Mouse (Mus musculus) bone marrow macrophage, adult 2 months (primary cell): ENCODE measurements around the gene Foxq1. TPM values are rescaled to one million over a fixed set of nuclear protein-coding genes. Genes with fewer than 3 reads are reported as not detected.

Source experiments
- H3K27ac ChIP-seq: 2 replicates; pipeline ENCODE4 v1.5.1; 2012; ENCODE audit warnings: low read depth, low read length; ENCODE audit not compliant: insufficient read depth
- H3K4me1 ChIP-seq: 2 replicates; pipeline ENCODE4 v1.6.1; 2012; ENCODE audit warnings: low read length; ENCODE audit not compliant: control insufficient read depth, insufficient read depth
- H3K4me3 ChIP-seq: 2 replicates; pipeline ENCODE4 v1.5.1; 2012; ENCODE audit warnings: mild to moderate bottlenecking, low read length, moderate library complexity; ENCODE audit not compliant: insufficient read depth
- CTCF ChIP-seq: IDR thresholded peaks from 2 replicates; pipeline ENCODE4 v1.5.1; 2012; ENCODE audit warnings: low read depth, mild to moderate bottlenecking, low read length, moderate library complexity
- POLR2A ChIP-seq: IDR thresholded peaks from 2 replicates; pipeline ENCODE4 v1.6.1; 2012; ENCODE audit warnings: mild to moderate bottlenecking, low read depth, low read length, borderline replicate concordance
- polyA plus RNA-seq: library from polyadenylated mRNA; stranded (reverse); fragments of >200 nt; gene quantifications from 2 replicates; pipeline ENCODE4 v1.2.4, GENCODE M21; 2012; ENCODE audit not compliant: missing spikeins, insufficient read depth, insufficient read length

Gene Foxq1
- not detected in 2 replicates for polyA plus RNA-seq

DNA sequence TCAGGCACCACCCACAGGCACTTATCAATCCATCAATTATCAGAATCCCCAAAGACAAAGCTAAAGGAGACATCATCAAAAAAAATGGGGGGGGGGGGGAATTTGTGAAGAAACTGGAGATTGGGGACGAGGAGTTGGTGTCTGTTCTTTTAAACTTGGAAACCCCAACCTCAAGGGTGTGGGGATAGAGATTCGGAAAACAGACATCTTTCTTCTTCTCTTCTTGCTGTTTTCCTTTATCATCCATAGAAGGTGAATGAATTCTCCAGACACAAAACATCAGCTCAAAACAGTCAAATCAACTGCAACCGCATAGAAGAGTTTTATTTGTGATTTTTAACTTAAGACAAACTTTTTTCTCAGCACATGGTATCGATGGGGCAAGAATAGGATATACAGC lies at the start of gene Foxq1:
Foxq1 (plus strand) TSS at position 301 of the 400 bp plus-strand sequence.
- Histone ChIP-seq H3K4me1 (no peaks in the 10 kb centered on the region; the same call in 1 of the 2 replicates), H3K4me3 (no peak within 1 kb of the TSS), H3K27ac (no peak within 1 kb of the TSS)
- TF ChIP-seq POLR2A (no peak), CTCF (no peak)

DNA sequence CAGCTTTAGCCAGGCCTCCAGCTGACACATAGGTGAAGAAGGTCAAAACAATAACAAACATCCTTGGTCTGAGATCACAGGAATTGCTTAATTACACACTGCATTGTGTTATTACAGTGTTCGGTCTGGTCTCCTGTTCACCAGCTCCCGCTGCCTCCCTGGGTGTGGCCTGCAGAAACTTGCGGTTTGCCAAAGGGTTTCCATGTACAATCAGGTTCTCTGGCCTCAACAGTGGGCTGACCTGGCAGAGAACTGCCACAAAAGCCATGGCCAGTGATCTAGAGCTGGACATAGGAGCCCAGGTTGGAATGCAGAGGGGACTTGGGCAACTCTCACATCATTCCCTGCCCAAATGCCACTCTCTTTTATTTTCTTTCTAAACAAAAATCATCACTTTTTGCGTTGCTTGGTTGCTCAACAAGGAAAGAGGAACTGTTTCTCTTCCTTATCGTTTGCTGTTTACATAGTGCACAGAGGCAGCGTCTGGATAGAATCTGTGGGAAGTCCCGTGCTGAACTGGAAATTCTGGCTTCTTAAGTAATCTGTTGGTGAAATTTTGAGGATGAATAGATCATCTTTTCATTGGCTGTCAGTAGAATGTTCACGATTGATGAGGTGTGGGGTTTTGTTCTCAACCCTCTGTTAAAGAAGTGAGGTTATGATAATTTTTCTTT lies 49.3 kb upstream of the Foxq1 start:
- TF ChIP-seq CTCF = no peak
- TF ChIP-seq POLR2A = no peak
- no peak overlapping the region for H3K4me3 ChIP-seq
- peaks cover 4% of the 10 kb centered on the region; the same call in 1 of the 2 replicates for H3K4me1 ChIP-seq
- H3K27ac ChIP-seq = no peak overlapping the region

DNA sequence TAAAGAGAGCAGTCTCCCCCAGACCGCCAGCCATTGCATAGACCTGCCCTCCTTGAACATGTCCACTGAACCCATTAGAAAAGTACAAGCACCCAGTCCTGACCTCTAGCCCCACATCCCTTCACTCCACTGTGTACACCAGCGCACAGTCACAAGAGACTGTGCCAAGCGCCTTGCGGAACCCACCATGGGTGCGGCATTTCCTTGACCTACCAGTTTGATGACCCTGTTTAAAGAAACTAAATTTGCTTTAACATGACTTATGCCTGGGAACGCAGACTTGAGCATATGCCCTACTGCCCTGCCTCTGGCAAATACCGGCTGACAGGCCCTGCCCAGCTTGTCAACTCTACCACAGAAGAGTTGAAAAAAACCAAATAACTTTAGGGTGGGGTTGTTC lies 40.7 kb upstream of the Foxq1 start:
- H3K4me1 ChIP-seq = no peaks in the 10 kb centered on the region
- TF ChIP-seq POLR2A (no peak), CTCF (no peak)
- no peak overlapping the region for H3K4me3 ChIP-seq
- H3K27ac ChIP-seq = no peak overlapping the region

DNA sequence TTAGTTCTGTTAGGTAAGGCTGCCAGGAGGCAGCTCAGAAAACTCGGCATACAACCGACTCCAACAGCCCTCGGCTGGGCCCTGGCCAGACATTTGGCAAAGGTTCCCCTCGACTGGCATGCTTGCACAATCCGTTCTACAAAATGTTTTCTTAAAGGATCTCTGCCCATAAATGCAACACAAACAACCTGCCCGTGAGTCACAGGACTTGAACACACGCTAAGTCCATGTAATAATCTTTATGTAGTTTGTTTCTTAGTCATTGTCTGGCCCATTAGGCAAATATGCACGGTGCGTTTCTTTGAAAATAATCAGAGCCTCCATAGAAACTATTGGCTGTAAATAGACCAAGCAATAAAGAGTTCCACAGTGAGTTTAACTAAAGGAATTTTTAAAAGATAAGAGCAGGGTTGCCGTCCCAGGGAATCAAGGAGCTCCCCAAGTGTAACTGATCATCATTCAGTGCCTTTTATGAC lies 37.5 kb upstream of the Foxq1 start:
- no peak overlapping the region for H3K4me3 ChIP-seq
- TF ChIP-seq POLR2A (no peak), CTCF (no peak)
- no peak overlapping the region for H3K27ac ChIP-seq
- H3K4me1 ChIP-seq = no peaks in the 10 kb centered on the region

DNA sequence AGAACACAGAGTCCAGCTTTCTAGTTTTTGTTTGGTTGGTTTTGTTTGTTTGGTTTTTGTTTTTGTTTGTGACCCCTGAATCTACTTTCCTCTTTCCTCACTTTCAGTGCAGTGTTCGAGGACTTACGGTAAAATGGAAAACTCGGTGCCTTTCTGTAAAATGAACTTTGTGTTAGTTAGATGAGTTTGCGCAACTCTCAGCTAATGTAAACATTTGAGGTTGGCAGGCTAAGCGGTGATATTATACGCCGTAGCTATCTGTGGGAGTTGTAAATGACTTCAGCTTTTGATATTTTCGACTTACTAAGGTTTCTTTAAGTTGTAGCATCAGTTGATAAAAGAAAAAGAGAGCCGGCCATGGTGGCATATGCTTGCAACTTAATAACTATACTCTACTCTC lies 37.0 kb upstream of the Foxq1 start:
- no peak for TF ChIP-seq POLR2A
- no peak for TF ChIP-seq CTCF
- H3K27ac ChIP-seq = no peak overlapping the region
- H3K4me1 ChIP-seq = no peaks in the 10 kb centered on the region
- H3K4me3 ChIP-seq = no peak overlapping the region

DNA sequence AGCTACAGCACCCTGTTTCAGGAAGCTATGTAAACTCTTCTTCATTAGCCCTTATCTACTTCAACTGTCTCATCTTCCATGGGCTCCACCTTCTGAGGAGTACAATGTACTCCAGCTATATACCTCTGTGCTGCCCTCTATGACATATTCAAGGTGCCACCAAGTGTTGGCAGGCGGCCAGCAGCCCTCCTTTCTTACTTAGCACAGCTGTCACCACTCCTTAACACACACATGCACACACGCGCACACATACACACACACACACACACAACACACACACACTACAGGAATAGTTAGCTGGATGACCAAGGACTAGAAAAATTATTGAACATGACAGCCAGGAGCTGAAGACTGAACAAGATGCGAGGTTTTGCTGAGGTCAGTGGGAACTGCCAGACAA lies 31.0 kb upstream of the Foxq1 start:
- Histone ChIP-seq H3K4me1 (no peaks in the 10 kb centered on the region), H3K4me3 (no peak overlapping the region), H3K27ac (no peak overlapping the region)
- TF ChIP-seq POLR2A (no peak), CTCF (no peak)

DNA sequence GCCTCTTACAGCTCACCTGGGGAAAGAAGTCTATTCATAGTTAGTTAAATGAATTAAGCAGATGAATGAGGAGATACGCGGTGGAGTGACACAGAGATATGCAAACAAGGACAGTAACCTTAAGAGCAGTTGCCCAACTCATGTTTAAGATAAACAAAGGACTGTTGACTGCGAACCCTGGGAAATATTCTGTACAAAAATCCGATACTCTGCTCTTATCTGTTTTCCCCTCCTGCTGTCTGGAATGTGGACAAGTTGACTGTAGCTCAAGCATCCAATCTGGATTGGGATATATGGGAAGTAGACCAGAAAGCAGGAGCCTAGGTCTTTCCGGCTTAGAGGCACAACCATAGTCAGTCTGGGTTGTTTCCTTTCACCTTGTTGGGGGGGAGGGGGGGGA lies 24.7 kb upstream of the Foxq1 start:
- Histone ChIP-seq H3K27ac (no peak overlapping the region), H3K4me1 (no peaks in the 10 kb centered on the region), H3K4me3 (no peak overlapping the region)
- TF ChIP-seq POLR2A (no peak), CTCF (no peak)

DNA sequence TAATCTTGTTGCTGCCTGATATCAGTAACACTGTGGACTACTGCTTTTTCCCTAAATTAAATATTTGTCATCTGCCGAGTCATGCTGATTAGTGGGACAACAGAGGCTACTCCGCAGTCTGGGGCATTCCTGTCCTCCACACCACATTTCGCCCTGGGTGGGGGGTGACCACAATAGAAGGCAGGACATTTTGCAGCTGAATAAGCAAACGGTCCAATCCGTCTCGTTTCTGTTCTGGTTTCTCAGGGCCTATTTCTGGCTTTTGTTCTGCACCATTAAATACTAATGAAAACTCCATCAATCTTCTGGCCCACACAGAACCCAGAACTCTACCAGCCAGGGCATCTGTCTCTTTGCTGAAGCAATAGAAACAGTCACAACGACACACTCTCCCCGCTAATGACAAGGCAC lies 24.3 kb upstream of the Foxq1 start:
- Histone ChIP-seq H3K4me1 (no peaks in the 10 kb centered on the region), H3K4me3 (no peak overlapping the region), H3K27ac (no peak overlapping the region)
- TF ChIP-seq POLR2A (no peak), CTCF (no peak)

DNA sequence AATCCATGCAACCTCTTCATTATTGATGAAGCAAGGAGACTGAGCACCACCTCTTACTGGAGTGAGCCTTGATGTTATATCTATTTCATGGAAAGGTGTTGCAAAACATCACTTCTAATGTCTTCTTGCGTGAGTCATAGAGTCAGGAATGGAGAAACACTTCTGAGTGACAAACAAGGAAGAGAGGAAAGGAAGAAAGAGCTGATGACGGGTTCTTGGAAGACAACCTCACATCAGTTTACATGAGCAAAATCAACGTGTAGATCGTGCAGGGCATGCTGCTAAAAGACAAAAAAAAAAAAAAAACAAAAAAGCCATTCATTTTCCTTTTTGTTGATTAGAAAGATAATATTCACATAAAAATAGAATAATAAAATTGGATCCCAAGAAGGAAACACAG lies 21.2 kb upstream of the Foxq1 start:
- TF ChIP-seq CTCF (no peak), POLR2A (no peak)
- no peak overlapping the region for H3K4me3 ChIP-seq
- no peak overlapping the region for H3K27ac ChIP-seq
- no peaks in the 10 kb centered on the region for H3K4me1 ChIP-seq

DNA sequence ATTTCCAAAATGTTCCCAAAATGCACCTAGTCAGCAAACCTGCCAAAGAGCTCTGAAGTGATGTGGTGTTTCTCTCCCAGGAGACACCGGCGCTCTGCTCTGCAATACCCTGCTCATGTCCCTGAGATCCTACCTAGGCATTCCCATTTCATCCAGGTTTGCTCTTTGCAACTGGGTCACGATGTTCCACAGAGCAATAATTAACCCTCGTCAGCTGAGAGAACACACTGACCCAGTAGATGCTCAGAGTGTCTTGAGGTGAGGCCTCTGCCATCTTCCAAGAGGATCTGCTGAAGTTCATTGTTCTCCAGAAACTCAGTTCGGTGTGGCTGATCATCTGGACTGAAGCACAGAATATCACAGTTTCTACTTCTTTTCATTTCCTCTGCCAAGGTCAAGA lies 12.9 kb upstream of the Foxq1 start:
- TF ChIP-seq CTCF = no peak
- no peak for TF ChIP-seq POLR2A
- no peaks in the 10 kb centered on the region for H3K4me1 ChIP-seq

More for the DNA sequence above, 12.9 kb upstream of the Foxq1 start:
- Histone ChIP-seq H3K27ac (no peak overlapping the region), H3K4me3 (no peak overlapping the region)
